Mouse (Mus musculus): ENCODE measurements around the gene Lhb. TPM values are rescaled to one million over a fixed set of nuclear protein-coding genes. Genes with fewer than 3 reads are reported as not detected.
"Not testable (repeated sequence)": the region's sequence is repeated elsewhere in the genome, so short reads cannot be mapped to it uniquely, and the experiment has no call there.

The Lhb gene
- total RNA-seq (2021): under 1 TPM; 0.54 to 0.67 TPM
- long read RNA-seq, experiment 1: 0 reads
- long read RNA-seq, experiment 2: 0 reads

GRCm38 (mm10) chr7:45420615-45420919 is at the start of gene Lhb:
TSS of gene Lhb (plus strand) at chr7:45420820.
- intact Hi-C loops (cut with DNase I): no loop called here
- DNase-seq: no peak

- intact Hi-C loops (cut with DNase I): no loop called here
- no peak for DNase-seq
These were observed 48.2 kb upstream of the Lhb start for GRCm38 (mm10) chr7:45372371-45372770.

GRCm38 (mm10) chr7:45374620-45375019 is 46.0 kb upstream of the Lhb start:
- no peak for DNase-seq
- intact Hi-C loops (cut with DNase I): no loop called here

- no peak for DNase-seq
- intact Hi-C loops (cut with DNase I): no loop called here
These were observed 44.6 kb upstream of the Lhb start for GRCm38 (mm10) chr7:45376057-45376456.

GRCm38 (mm10) chr7:45386077-45386476 is 34.5 kb upstream of the Lhb start:
- intact Hi-C loops (cut with DNase I): loop anchor here (5.0 kb wide), 1 partner anchor 79 kb away; no protein-coding TSS in a partner anchor
- DNase-seq: no peak

- intact Hi-C loops (cut with DNase I): loop anchor here (5.0 kb wide), 1 partner anchor 93 kb away; no protein-coding TSS in a partner anchor
- peak in 1 of 2 experiments; percentile 32 for DNase-seq
These were observed 25.5 kb upstream of the Lhb start for GRCm38 (mm10) chr7:45395129-45395541.

GRCm38 (mm10) chr7:45395578-45396336 is 24.9 kb upstream of the Lhb start, which contains the start of gene Snrnp70:
TSS of gene Snrnp70 (minus strand) at chr7:45395742.
- intact Hi-C loops (cut with DNase I): loop anchor here (5.0 kb wide), 1 partner anchor 93 kb away; no protein-coding TSS in a partner anchor
- DNase-seq: peak; percentile 100

- intact Hi-C loops (cut with DNase I): loop anchor here (5.0 kb wide), 1 partner anchor 94 kb away; no protein-coding TSS in a partner anchor
- DNase-seq: not testable (repeated sequence)
These were observed 24.3 kb upstream of the Lhb start for GRCm38 (mm10) chr7:45396337-45396775.

- no peak for DNase-seq
- intact Hi-C loops (cut with DNase I): loop anchor here (5.0 kb wide), 1 partner anchor 94 kb away; no protein-coding TSS in a partner anchor
These were observed 23.8 kb upstream of the Lhb start for GRCm38 (mm10) chr7:45396787-45397186.

GRCm38 (mm10) chr7:45401521-45402085 is 19.0 kb upstream of the Lhb start:
- DNase-seq: no peak
- intact Hi-C loops (cut with DNase I): no loop called here

- intact Hi-C loops (cut with DNase I): no loop called here
- peak in 1 of 2 experiments; percentile 57 for DNase-seq
These were observed 16.9 kb upstream of the Lhb start for GRCm38 (mm10) chr7:45403532-45404261.

GRCm38 (mm10) chr7:45405091-45406075 is 15.2 kb upstream of the Lhb start, which contains the start of gene Kcna7:
TSS of gene Kcna7 (plus strand) at chr7:45405653.
- peak; percentile 74 to 80 for DNase-seq
- intact Hi-C loops (cut with DNase I): loop anchor here (1.0 kb wide), 1 partner anchor 33 kb away; the partner anchor contains the start of gene Ruvbl2

GRCm38 (mm10) chr7:45406157-45407156 is 14.2 kb upstream of the Lhb start:
- DNase-seq: peak; percentile 67 to 72
- intact Hi-C loops (cut with DNase I): loop anchor here (1.0 kb wide), 1 partner anchor 32 kb away; the partner anchor contains the start of gene Ruvbl2

GRCm38 (mm10) chr7:45407836-45408235 is 12.8 kb upstream of the Lhb start:
- intact Hi-C loops (cut with DNase I): no loop called here
- DNase-seq: no peak

GRCm38 (mm10) chr7:45408351-45408750 is 12.3 kb upstream of the Lhb start:
- intact Hi-C loops (cut with DNase I): no loop called here
- DNase-seq: no peak

- intact Hi-C loops (cut with DNase I): no loop called here
- no peak for DNase-seq
These were observed 11.7 kb upstream of the Lhb start for GRCm38 (mm10) chr7:45408949-45409348.

GRCm38 (mm10) chr7:45409497-45410163 is 11.0 kb upstream of the Lhb start:
- intact Hi-C loops (cut with DNase I): no loop called here

GRCm38 (mm10) chr7:45412421-45412820 is 8.2 kb upstream of the Lhb start:
- intact Hi-C loops (cut with DNase I): no loop called here
- peak in 1 of 2 experiments; percentile 40 for DNase-seq

More at GRCm38 (mm10) chr7:45409497-45410163, 11.0 kb upstream of the Lhb start:
- no peak for DNase-seq
